Mouse (Mus musculus): ENCODE results near the gene Mecom.

- TF ChIP-seq CTCF (IDR thresholded peaks at IDR 0.05; ENCODE audit: extremely low read depth, insufficient read depth, insufficient read length, insufficient replicate concordance), result no peak
- TF ChIP-seq POLR2A (IDR thresholded peaks at IDR 0.05; ENCODE audit: low read depth, low read length), result no peak
Measured at GRCm38 (mm10) chr3:30016766-30017165, 531.0 kb downstream of the Mecom start.
